Mouse (Mus musculus): ENCODE data around the gene Fbxo27.

- TF ChIP-seq TAL1 (conservative IDR thresholded peaks at IDR 0.05; ENCODE audit: low read depth, low read length): no peak
- no peak for TF ChIP-seq CTCF (IDR thresholded peaks at IDR 0.05; ENCODE audit: low read depth, low read length)
Observed at GRCm38 (mm10) chr7:28692545-28693320, at the start of gene Fbxo27.
